Mouse (Mus musculus) 3T3-L1 (cell line): ENCODE measurements around the gene Farsb.
A peak's percentile ranks its signal among the peaks of the same experiment; 100 is the strongest.

Experiments used
- DNase-seq: peaks from one replicate; pipeline ENCODE4 v3.0.0-alpha.2; 2015; ENCODE audit warnings: low read depth, low spot score

Farsb gene

DNA sequence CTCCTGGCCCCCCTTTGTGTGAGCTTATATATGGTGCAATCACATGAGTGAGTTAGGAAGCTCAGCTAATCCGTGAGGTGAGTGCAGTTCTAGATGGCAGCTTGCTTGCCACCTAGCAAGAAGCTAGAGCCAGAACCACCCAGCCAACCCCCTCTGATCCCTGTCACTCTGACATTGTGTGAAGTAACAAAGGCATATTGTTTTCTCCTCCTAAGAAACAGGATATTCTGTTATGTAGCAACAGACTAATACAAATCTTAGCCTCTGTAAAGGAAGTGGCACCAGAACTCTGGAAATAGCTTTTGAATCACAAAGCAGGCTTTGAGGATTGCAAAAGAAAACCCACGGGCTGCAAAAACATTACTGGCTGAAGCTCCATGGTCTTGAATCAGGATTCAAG is 4.3 kb downstream of the Farsb start:
- DNase-seq = peak; percentile 10

DNA sequence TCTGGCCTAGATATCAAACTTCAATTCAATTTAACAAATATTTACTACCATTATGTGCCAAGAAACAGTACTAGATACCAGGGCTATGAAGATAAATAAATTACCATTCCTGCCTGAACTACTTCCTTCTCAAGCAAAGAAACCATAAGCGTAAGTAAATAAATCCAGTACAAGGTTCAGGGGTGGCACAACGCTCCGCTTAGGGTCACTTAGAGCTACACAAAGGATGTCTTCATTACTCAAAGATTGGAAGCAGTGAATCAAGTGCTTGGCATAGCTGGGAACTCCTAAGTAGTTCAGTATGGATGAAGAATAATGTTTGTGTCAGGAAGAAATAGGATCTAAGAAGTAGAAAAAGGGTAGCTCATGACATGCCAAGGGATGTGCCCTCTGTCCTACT is 5.3 kb downstream of the Farsb start:
- DNase-seq = no peak

DNA sequence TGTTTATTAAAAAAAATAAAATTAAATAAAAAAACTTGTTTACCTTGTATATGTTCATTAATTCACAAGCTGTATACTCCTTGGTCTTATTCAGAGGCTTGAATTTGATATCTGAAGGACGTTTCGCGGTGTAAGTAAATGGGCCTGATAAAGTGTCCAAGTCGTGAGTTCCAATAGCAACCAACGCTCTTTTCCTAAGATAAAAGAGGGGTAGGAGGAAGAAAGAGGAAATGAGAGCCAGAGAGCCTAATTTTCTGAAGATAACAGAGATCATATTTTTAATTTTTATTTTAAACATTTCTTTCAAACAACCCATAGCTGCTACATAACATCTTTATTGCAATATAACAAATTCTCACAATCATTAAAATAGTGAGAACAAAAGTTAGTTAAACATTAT is 16.3 kb downstream of the Farsb start:
- no peak for DNase-seq

DNA sequence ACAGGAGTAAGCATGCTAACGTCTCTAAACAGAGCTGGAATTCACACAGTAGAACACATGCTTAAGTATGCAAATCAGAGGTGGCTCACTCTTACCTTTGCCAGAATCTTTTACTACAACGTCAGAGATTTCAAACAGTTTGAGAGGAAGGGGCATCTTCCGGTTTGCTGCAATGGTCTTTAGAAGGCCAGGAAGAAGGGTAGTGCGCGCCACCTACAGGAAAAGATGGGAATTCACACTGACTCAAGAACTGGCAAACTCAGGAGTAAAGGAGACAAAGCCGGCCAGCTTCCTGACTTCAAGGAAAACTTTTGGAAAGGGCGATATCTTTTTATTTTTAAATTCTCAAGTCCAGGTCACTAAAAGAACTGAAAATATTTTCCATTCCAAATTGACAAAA is 34.0 kb downstream of the Farsb start:
- peak; percentile 68 for DNase-seq

DNA sequence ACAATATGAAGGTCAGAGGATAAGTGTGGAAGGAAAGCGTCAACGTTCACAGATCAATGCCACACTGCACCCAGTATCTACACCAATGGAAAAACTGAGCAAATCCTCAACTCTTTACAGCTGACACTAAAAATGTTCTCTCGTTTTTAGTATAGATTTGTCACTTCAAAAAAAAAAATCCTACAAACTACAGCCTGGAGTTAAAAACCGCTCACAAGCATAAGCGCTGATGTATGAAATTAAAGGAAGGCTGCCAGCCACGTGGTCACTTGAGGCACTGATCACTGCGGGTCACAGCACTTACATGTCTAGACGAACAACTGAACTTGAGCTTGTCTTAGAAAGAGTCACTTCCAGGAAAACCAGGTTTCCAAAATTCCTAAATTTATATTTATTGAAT is 34.8 kb downstream of the Farsb start:
- no peak for DNase-seq

DNA sequence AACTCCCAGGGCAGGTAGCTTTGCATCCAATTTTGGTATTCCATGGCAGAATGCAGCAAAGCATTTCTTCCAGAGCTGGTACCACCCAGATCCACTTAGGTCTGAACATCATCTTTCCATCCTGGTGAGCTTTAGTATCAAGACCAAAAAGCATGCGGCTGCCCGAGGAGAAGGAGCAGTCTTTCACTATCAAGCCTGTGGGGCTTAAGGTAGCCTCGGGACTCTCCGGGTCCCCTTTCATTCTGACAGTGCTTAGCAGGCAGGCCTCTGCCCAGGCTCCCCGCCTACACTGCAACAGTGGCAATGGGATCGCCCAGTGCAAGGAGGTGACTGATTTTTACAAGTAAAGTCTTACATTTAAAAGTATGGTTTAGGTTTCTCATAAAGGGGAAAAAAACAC is 36.2 kb downstream of the Farsb start:
- no peak for DNase-seq

DNA sequence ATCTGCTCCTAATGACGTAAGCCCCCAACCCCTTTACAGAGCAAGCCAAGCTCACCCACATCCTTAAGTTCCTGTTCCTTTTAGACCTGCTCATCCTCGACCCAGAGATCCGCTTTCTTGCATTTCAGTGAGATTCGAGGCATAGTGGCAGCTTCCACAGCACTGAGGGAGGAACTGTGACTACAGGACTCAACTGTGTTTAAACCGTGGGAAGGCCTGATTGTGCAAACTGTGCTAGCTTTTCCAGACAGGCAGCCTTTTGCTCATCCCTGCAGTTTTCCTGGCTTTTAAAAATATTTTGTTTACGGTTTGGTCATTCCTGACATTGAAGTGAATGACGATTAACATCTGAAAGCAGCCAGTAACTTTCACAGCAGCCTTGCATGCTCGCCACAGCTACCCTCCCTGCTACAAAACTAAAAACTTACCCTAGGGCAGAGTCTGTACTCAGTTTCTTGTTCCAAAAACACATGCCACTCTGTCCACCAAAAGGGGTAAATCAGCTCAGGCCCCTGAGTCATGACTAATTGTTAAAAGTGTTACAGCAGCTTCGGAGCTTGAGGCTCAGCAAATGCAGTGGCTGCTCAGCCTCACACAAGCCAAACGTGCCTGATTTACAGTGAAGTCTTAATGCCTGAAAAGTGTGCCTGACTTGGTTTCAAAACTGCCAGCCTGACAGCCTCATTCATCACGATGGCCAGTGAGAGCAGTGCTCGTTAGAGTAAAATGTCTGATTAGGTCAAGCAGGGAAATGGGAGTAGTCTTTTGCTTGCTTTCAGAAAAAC is 37.4 kb downstream of the Farsb start:
- DNase-seq = no peak

DNA sequence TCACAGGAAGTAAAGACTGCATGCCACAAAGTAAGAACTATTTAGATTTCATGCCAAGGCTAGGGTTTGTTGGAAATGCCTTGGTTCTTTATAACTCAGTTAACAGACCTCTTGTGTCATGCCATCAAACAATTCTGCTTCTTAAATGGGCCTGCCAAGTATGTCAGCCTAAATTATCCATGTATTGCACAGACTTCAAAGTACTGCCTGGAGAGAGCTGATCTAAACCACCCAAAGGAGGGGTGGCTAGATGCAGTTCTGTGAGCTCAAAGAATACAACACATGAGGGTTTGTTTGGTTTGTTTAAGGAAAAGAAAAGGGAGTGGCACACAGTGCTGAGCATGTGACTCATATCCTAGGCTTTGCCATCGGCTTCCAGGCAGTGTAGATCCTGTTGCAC is 40.6 kb downstream of the Farsb start:
- peak; percentile 76 for DNase-seq

DNA sequence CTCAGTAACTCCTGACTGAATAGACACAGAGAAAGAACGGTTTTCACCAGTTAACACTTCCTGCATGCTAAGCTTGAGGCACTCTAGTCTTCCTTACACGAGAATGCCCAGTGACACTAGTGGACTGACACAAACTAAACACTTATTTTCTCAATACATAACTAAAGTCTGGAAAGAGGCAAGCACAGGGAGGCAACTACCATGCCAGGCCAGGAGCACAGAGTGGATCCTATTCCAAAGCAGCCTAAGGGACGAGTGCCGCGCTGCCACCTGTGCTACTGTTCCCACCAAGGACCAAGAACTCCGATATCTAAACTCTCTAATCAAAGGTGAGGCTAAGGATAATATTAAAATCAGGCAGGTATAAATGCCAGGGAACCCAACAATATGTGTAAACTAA is 42.0 kb downstream of the Farsb start:
- no peak for DNase-seq

DNA sequence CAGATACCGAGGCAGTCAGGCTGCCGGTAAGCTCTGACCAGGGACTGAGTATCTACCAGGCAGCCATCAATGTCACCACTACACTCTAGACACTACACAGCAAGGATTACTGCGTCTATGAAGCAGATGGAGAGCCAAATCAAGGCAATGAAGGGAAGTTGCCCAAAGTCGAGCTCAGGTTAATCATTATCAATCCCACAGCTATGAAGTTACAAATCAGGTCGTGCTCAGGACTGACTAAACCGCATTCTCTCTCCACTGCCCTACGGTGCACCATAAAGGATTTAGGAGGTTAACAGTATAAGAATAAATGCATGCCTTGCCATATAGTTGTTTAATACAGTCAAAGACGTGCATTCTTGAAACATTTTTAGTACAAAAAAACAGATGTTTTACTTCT is 42.5 kb downstream of the Farsb start:
- no peak for DNase-seq

DNA sequence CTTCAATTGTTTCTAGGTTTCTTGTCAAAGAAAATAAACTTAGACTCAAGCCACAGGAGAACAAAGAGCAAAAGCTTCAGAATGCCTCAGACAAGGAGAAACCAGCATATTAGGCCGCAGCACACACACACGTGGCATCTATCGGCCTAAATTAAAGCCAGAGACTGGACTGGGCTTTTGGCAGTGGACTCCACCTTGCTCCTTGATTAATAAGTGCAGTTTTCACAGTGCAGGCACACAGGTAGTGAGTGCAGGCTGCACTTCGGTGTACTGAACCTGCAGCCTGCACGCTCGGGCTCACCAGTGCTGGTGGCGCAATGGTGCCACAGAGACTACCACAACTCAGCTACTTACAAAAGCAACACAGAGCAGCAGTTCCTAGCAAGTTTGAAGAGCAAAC is 45.6 kb downstream of the Farsb start:
- no peak for DNase-seq

DNA sequence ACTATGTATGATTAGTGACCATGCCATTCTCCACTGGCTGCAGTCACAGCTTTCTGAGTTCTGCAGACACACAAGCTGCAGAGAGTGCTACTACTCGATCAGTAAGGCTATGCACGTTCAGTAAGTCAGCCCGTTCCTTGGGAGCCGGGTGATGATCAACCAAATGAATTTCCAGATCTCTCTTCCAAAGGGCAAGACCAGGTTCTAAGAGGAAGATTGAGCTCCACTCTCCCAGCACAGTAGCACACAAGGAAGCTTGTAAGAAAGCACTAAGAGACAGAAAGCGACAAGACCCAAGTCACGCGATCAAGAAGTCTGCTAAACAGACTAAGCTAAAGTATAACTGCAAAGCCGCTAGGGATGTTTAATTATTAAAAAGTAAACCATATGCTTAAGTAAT is 48.0 kb downstream of the Farsb start:
- no peak for DNase-seq

DNA sequence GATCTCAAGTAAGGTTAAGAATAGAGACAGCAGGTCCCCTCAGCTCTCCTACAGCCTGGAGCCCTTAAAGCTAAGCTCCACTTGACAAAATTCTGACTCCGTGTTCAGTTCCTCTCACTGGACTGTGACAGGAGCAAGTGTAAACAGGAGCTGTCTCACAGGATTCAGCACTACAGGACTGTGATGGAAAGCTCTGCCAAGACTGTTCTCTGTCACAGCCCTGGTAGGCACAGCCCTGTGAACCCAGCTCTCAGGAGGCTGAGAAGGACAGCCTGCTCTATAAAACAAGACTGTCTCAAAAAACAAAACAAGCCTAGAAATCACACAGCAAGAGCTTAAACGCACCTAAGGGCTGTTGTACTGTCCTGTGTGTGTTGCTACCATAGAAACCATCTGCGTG is 51.5 kb downstream of the Farsb start:
- DNase-seq = peak; percentile 11

DNA sequence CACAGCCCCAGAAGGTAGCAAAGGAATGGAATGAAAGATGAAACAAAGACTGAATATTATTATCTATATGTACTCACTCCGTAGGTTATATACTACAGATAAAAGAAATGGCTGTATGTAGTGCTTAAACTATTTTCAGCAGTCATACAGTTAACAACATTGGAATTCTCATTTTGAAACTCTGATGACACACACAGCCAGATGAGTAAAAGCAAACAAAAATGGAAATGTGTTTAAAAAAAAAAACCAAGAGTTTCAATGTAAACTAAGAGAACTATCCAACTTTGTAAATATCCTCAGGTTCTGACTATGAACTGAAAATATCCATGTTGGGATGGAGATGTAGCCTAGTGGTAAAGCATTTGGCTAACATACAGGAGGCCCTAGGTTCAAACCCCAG is 52.3 kb downstream of the Farsb start:
- peak; percentile 9 for DNase-seq

DNA sequence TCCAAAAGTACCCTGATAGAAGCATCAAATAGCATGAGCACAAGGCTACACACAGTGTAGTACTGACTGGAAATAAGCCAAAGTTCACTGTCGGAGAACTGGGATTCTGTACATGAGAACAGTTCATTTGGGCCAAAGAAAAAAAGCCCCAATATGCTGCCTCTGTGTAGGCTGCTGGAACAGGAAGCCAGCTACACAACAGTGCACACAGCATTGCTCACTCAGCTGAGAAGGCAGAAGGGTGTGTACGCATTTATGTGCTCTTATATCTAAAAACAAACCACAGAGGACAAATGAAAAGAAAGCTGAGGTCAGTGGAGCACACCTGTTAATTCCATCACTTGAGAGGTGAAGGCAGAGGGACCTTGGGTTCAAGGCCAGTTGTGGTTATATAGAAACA is 52.7 kb downstream of the Farsb start:
- DNase-seq = no peak

DNA sequence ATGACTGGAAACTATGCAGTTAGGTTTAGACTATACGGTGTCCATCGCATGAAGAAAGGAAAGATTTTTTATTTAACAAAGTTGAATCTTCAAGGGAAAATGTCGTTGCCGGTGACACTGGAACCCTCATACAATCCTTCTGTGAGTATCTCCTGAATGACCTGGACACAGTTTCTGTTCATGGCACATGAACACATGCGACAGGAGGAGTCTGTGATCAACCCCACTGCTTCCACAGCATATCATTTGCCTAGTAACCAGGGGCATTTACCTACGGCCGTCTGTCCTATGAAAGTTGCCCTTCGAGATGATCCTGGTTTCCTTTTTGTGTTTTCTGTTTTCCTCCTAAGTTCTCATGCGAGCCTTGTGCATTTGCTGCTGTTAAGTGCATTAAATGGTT is 55.2 kb downstream of the Farsb start:
- no peak for DNase-seq

DNA sequence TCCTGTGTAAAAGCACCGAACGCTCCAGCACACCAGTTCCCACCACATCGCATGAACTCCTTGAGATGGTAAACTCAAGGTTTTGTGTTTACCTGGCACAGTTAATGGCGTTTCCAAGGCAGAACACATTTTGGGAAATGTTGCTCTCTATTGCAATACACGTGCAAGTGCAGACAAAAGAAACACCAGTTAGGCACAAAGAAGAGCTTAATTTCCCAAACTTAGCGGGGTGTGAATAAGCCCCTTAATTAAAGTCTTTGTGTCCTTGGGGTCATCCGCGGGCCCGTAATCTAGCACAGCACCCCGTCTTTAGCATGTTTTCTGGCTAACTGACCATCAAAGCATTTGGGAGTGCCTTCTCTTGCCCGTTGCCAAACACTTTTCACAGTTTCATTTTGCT is 59.8 kb downstream of the Farsb start:
- no peak for DNase-seq

DNA sequence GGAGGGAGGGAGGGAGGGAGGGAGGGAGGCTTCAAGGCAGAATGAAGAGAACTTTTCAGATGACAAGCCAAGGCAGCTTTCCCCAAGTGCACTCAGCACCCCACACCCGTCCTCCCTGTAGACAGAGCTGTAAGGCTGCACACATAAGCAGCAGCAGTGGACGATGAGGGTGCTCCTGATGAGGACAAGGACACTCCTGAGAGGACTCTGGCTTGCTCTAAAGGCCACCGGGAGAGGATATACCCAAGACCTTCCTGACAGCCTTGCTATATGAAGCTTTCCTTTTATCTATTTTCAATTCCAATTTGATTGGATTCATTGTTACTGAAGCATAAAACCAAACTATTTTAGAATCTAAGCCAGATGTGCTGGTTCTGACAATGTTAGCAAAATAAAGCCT is 61.9 kb downstream of the Farsb start:
- no peak for DNase-seq

DNA sequence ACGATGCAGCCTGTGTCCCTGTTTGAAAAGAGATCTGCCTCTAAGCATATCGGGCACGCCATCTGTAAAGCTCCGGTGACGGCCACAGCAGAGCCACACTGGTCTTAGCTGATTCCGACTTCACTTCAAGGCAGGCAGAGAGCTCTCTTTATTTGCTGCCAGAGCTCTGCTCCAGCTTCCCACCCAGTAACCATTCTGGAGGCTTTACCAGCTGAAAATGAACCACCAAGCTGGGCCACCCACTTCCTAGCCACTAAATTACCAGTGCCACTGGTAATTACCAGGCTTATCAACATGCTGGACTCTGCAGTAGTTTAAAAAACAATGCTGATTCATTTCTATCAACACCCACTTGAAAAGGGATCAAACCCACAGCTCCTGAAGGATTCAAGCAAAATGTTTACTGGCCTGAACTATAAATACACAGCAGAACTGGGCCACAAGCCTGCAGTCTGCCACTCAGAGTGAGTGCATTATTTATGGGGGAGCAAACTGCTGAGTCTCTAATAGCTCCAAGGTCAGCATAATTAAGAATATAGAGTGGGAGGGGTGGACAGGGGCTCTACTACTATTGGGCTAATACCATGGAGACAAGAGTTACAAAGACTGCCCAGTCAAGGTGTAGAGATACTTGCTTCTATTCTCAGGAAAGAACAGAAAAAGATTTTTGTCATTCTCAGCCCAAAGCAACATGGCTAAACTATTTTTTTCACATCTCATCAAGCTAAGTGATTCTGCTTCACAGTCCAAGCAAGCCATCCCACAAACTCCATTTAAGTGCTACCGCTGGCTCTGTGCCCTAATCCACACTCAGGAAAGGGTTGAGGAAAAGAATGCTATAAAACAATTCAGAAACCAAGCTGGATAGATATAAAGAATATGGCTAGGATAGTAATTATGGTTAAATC is 62.6 kb downstream of the Farsb start:
- DNase-seq = no peak

DNA sequence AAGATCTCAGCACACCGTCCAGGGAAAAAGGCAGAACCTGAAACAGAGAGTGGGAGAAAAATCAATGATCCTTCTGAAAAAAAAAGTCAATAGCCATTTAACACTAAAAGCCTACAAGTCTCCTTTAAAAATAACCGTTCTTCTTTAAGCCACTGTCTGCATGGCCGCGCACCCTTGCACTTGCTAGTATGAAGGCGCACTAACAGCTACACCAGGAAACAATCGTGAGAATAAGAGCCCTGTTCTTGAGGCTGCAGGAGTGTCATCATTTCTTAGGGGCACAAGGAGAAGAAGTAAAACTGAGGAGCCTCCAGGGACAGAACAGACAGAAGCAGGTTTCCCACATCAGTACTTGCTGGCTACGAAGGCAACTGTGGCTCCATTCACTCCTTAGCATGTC is 63.4 kb downstream of the Farsb start:
- no peak for DNase-seq

DNA sequence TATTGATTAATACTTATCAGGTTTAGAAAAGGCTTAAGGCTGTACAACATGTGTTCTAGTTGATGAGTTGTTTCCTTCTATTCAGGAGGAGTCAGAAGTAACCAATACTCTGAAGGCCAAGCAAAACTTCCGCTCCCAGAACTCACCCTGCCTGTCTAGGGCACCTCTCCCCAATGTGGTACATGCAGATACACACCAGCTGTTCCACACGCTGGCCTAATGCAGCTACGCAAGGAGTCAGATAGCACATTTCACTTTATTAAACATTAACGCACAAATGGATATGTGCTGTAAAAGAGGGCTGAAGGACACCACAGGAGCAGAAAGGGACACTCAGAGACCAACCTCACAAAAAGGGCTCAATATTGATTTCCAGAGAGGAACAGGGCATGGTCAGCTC is 63.8 kb downstream of the Farsb start:
- DNase-seq = no peak

DNA sequence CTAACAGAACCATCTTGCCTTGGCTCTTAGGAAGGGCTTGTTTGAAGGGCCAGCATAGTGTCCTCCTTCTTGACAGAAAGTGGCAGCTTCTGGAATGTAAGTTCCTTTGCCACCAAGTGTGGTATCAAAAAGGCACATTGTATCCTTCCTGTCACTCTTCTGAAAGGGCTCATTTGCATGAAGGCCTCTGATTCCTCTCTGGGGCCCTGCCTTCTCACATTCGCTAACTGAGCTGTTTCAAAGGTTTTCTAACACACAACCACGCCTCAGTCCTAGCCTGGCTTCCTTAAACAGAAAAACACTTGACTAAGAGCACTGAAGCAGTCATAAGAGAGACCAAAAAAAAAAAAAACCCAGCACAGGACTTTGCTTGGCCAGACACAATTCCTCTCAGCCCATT is 66.1 kb downstream of the Farsb start:
- DNase-seq = no peak

DNA sequence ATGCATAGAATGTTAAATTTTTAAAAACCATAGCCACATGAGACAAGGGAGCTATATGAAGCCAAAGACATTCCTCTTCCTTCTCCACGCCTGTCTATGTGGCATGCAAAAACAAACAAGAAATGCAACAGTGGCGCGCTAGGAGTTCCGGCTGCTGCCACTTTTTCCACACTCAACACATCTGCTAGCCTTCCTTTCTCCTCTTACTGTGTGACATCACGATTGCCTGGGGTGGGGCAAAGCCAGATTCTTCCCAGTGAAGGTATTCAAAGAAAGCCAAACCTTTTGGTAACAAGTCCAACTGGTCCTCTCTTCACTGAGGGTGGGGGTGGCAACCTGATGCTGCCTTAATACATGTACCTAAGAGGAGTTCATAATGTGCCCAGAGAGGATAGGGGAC is 66.9 kb downstream of the Farsb start:
- no peak for DNase-seq
